Mouse (Mus musculus) cerebellum, adult (tissue): ENCODE data around the gene Olfr213.
"Not testable (repeated sequence)": the region's sequence is repeated elsewhere in the genome, so short reads cannot be mapped to it uniquely, and the experiment has no call there.

Source experiments
- ATAC-seq: cut with Nextera tagmentation; 2 replicates; pipeline ENCODE4 v1.9.2; 2017; ENCODE audit warnings: mild to moderate bottlenecking, moderate library complexity, mixed read lengths; ENCODE audit not compliant: insufficient number of reproducible peaks, low FRiP score, low TSS enrichment

Olfr213 gene

GRCm38 (mm10) chr6:116538156-116538555 lies at the start of gene Olfr213:
Gene Olfr213 (plus strand): TSS chr6:116538456.
- ATAC-seq = no peak

GRCm38 (mm10) chr6:116488791-116489190 lies 49.5 kb upstream of the Olfr213 start, which contains the start of gene Olfr211:
Gene Olfr211 (plus strand): TSS chr6:116489091.
- ATAC-seq = no peak

- no peak for ATAC-seq
Measured at GRCm38 (mm10) chr6:116493742-116494141, 44.5 kb upstream of the Olfr213 start.

GRCm38 (mm10) chr6:116495960-116496359 lies 42.3 kb upstream of the Olfr213 start:
- no peak for ATAC-seq

GRCm38 (mm10) chr6:116506302-116507003 lies 31.8 kb upstream of the Olfr213 start, which contains the start of gene Olfr212:
Gene Olfr212 (plus strand): TSS chr6:116506516.
- not testable (repeated sequence) for ATAC-seq

- ATAC-seq = no peak
Measured at GRCm38 (mm10) chr6:116514832-116515231, 23.4 kb upstream of the Olfr213 start.

- no peak for ATAC-seq
Measured at GRCm38 (mm10) chr6:116542500-116542899, 4.2 kb downstream of the Olfr213 start.

GRCm38 (mm10) chr6:116550841-116551240 lies 12.6 kb downstream of the Olfr213 start, which contains the start of gene Gm5580:
Gene Gm5580 (plus strand): TSS chr6:116551141.
- not testable (repeated sequence) for ATAC-seq

- no peak for ATAC-seq
Measured at GRCm38 (mm10) chr6:116553935-116554334, 15.7 kb downstream of the Olfr213 start, which contains the start of gene Olfr214. Gene Olfr214 (plus strand): TSS chr6:116554235.

- ATAC-seq = no peak
Measured at GRCm38 (mm10) chr6:116554952-116555351, 16.7 kb downstream of the Olfr213 start.

GRCm38 (mm10) chr6:116569834-116570233 lies 31.6 kb downstream of the Olfr213 start:
- ATAC-seq = no peak; the same call in 1 of the 2 replicates

- no peak for ATAC-seq
Measured at GRCm38 (mm10) chr6:116584095-116584494, 45.8 kb downstream of the Olfr213 start, which contains the start of gene Olfr215. Gene Olfr215 (minus strand): TSS chr6:116584195.
